Mouse (Mus musculus) right cerebral cortex, adult 18-20 months (tissue): ENCODE results near the gene Mnat1.
A peak's percentile ranks its signal among the peaks of the same experiment; 100 is the strongest.
"Not testable (repeated sequence)": the region's sequence is repeated elsewhere in the genome, so short reads cannot be mapped to it uniquely, and the experiment has no call there.

Experiments used
- DNase-seq: peaks from one replicate; pipeline ENCODE4 v3.0.0; 2022; ENCODE audit warnings: mixed read lengths

Gene Mnat1

GRCm38 (mm10) chr12:73123093-73124041, at the start of gene Mnat1:
TSS of gene Mnat1 (plus strand) at chr12:73123717.
- DNase-seq = peak; percentile 79

- not testable (repeated sequence) for DNase-seq
Observed at GRCm38 (mm10) chr12:73081828-73082227, 41.7 kb upstream of the Mnat1 start.

- no peak for DNase-seq
Observed at GRCm38 (mm10) chr12:73083773-73084172, 39.7 kb upstream of the Mnat1 start.

GRCm38 (mm10) chr12:73085739-73086630, 37.5 kb upstream of the Mnat1 start:
- no peak for DNase-seq

- DNase-seq = no peak
Observed at GRCm38 (mm10) chr12:73087086-73087485, 36.4 kb upstream of the Mnat1 start.

- DNase-seq = no peak
Observed at GRCm38 (mm10) chr12:73088500-73088899, 35.0 kb upstream of the Mnat1 start.

- no peak for DNase-seq
Observed at GRCm38 (mm10) chr12:73088911-73089310, 34.6 kb upstream of the Mnat1 start.

GRCm38 (mm10) chr12:73090672-73091335, 32.7 kb upstream of the Mnat1 start:
- DNase-seq = no peak

GRCm38 (mm10) chr12:73094189-73094588, 29.3 kb upstream of the Mnat1 start:
- no peak for DNase-seq

- DNase-seq = no peak
Observed at GRCm38 (mm10) chr12:73094605-73095004, 28.9 kb upstream of the Mnat1 start.

GRCm38 (mm10) chr12:73096177-73096576, 27.3 kb upstream of the Mnat1 start:
- not testable (repeated sequence) for DNase-seq

- DNase-seq = no peak
Observed at GRCm38 (mm10) chr12:73098593-73098992, 24.9 kb upstream of the Mnat1 start.

- no peak for DNase-seq
Observed at GRCm38 (mm10) chr12:73103713-73104112, 19.8 kb upstream of the Mnat1 start.

- no peak for DNase-seq
Observed at GRCm38 (mm10) chr12:73107821-73108220, 15.7 kb upstream of the Mnat1 start.

GRCm38 (mm10) chr12:73110431-73111111, 12.9 kb upstream of the Mnat1 start:
- peak; percentile 33 for DNase-seq

GRCm38 (mm10) chr12:73111561-73112325, 11.8 kb upstream of the Mnat1 start:
- DNase-seq = peak; percentile 14

GRCm38 (mm10) chr12:73112326-73113087, 11.0 kb upstream of the Mnat1 start:
- peak; percentile 45 for DNase-seq

GRCm38 (mm10) chr12:73113196-73113595, 10.3 kb upstream of the Mnat1 start, which contains the start of gene Six4:
TSS of gene Six4 (minus strand) at chr12:73113456.
- peak; percentile 66 for DNase-seq

GRCm38 (mm10) chr12:73125250-73125649, 1.7 kb downstream of the Mnat1 start:
- no peak for DNase-seq

- DNase-seq = no peak
Observed at GRCm38 (mm10) chr12:73140732-73141131, 17.2 kb downstream of the Mnat1 start.

- no peak for DNase-seq
Observed at GRCm38 (mm10) chr12:73147236-73147635, 23.7 kb downstream of the Mnat1 start.
